Mouse (Mus musculus) left cerebral cortex, adult 18-20 months (tissue): ENCODE measurements at regions not wholly inside any gene's neighbourhood (a gene's known extent, or its start where the extent isn't known, plus 50 kb on each side); places are given as distances from the start of the nearest gene placed in this dataset.

Experiments
- DNase-seq, 2 experiments: peaks; one replicate each; pipeline ENCODE4 v3.0.0; 2021 to 2022; ENCODE audit warnings: low spot score in 2 of 2, mixed read lengths in 1 of 2

DNA sequence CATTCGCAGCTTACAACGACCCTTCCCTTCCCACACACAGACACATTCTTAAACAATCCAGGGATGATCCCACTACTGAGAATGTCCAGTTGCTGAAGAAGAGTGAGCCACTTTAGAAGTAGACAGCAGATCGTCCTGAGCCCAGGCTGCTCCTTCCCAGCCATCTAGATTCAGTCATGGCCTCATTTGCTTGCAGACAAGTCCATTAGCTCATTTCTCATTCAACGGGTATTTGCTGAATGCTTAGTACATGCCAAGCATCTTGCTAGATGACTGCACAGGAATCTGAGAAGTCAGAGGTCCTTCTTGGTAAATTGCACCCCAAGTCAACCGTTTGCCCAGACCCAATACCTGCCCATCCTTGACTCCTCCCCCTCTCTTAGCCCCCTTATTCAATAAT, 57.8 kb downstream of the Ier5 start:
- no peak for DNase-seq

DNA sequence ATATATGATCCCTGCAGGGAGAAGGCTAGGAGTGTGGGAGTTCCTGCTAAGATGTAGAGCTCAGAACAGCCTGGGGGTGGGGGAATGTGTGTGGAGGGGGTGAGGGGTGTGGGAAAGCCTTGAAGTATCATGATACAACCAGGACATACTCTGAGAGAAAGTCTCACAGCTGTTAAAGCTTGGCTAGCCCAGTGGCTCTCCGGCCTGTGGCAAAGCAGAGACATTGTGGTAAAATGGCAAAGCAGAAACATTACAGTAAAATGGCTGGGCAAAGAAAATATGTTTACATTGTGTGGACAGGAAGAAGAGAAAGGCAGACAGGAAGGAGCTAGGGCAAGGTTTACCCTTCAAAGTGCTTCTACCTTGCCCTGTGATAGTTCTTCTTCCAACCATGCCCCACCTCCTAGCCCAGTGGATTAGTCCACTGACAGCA, 58.5 kb downstream of the Ier5 start:
- no peak for DNase-seq

DNA sequence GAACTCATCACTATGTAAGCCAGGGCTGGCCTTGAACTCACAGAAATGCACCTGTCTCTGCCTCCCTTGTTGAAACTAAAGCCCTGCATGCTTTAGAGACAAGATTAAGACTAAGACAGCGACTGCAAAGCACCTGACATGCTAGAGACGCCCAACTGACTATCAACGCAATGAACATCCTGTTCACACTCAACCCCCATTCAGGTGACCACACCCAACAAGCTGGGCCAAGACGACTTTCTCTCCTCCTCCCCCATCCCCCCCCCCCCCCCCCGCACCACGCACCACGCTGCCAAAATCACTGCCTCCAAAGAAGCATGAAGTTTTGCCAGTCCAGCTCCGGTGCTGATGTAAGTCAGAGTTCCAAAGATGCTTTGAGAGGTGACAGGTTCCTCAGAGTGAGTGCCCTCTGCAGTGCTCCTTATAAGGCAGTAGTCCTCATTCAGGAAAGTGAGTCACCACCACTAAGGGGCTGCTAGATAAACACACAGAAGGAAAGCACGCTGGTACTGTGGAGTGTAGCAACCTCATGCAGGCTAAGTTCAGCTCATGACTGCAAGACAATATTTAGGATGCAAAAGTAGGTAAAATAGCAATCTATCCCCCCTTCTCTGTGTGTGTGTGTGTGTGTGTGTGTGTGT, 59.2 kb downstream of the Ier5 start:
- DNase-seq: no peak

DNA sequence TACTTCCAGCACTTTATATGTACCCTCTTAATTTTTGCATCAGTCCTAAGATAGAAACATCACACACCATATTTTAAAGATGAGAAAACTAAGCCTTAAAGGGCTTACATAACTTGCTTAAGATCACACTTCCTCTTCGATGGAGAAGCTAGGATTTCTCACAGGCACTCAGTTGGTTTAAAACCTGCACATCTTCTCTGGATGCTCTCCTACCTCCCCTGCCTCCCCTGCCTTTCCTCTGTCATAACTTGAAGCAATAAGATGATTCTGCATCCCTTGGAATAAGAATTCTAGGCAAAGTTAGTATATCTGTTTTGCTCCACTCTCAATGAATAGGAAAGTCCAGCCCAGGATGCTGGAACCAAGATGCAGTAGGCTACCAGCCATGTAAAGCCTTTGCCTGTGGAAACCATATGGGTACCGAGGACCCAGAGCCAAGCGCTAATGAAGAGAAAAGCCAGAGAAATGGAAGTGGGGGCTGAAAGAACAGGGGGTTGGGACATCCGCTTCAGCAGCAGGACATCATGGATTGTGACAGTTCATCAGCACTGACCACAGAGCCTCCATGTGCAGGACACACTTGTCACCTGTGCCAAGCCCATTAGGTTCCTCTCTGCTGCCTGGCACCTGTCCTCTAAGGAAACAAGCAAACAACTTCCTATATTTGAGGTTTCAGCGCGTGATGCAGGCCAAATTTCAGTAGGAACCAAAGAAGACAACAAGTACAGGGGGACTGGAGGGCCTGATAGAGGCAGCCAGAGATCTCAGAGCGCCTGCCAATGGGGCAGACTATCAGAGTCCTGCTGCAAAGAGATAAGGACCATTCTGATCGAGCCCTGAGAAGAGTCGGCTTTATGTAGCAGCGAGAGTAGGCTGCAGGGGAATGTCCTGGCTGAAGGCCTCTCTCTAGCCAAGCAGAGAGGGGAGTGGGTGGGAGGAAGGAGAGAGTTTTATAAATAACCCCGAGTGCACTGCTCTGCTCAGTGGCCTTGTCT, 60.5 kb downstream of the Ier5 start:
- no peak for DNase-seq

DNA sequence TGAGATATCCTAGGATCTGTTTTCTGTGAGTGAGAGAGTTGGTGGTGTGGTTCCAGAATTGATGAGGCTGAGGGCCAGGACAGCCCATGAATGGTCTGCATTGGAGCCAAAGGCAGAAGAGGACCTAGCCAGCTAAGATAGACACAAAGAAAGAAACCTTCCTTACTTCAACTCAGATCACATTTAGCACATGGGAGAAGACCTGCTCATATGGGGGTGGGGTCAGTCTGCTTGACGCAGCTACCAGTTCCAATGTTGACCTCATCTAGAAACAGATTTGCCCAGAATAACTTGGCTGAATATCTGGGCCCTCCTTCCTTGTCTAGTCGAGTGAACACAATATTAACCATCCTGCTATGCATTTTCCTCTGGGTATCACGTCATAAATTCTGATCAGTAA, 62.0 kb downstream of the Ier5 start:
- no peak for DNase-seq

DNA sequence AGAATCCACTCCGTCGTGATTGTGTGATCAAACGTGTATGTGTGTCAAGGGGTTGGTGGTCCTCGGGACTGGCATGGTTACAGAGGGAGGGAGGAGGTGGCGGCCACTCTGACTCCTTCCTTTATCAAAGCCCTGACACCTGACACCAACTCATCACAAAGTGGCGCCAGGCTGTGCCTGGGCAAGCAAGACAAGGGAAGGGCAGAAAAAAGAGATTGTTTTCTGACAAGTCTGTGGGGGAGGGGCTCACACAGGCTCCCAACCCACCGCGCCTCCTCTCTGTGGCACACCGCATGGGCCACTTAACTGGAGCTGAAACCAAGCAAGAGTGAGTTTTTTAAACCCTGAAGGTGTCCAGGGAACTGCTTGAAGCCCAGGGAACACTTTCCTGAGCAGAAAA, 68.5 kb downstream of the Ier5 start:
- no peak for DNase-seq

DNA sequence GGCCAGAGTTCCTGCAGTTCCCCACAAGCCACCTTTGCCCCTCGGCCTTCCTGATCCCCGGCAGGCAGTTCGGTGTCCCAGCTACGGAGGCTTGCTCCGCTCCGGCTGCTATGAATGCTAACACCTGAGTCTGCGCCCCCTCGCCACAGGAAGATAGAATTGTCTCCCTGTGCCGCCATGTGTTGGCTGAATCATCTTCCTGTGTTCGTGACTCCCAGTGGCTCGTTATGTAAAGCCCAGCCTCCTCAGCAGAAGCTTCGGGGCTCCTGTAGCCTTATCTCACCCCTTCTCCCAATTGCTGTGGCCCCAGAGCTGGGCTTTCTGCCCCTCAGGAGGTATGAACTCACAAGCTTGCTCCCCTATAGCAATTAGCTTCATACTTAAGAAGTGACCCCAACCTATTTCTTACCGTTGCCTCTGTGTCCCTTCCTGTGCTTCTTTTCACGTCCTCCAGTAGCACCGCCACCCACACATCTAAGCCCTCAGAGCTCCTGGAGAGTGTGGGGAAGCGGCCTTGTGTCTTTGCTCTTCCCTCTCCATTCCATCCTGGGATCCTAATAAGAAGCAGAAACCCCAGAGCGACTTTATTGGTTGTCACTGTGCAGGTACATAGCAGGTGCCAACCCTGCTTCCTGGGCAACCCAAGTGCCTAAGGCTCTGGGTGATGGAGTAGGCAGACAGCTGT, 70.1 kb downstream of the Ier5 start:
- peak; percentile 80 to 85 for DNase-seq

DNA sequence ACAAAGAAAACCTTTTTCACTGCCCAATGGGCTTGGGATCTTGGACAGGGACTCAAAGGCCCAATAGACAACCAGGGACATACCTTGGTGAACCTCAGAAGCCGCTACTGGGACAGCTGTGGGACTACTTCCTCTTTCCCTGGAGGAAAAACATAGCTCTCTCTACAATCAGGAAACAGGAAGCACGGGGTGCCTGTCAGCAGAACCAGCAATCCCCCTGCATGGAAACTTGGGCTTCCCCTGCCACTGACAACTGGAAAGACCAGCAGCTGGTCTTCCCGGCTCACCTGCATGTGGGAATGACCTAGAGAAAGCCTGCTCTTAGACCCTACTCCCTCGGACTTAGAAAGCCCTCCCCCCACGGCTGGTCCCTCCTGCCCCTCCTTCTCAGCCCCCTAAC, 70.7 kb downstream of the Ier5 start:
- DNase-seq: no peak

DNA sequence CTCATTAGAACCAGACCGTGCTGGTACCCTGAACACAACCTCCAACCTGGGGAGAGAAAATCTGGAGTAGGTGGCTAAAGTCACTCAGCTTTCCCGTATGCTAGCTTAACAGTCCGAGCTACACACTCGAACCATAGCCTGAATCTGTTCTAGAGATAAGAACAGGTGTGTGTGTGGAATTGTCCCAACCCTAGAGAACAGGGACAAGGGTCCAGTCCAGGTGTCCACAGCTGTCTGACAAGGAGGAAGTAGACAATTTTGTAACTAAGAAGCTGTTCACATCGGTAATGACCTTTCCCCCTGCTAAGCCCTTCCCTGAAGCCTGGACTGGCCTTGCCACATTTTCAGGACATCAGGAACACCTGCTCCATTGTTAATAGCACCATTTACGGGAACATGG, 71.3 kb downstream of the Ier5 start:
- DNase-seq: no peak

DNA sequence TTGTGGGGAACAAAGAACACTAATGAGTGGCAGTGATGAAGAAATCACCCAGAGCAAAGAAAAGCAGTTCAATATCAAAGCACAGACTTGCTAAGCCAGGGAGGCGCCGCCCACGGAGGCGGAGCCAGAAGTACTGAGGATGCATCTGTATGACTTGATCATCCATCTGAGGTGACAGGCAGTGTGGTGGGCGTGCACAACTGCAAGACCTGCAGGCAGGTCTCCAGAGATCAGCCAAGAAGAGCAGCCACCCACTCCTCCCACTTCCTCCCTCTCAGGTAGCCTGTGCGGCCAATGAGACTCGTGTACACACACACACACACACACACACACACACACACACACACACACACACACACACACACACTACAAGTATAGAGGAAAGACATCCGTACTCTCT, 71.9 kb downstream of the Ier5 start:
- DNase-seq: peak; percentile 54 to 77

DNA sequence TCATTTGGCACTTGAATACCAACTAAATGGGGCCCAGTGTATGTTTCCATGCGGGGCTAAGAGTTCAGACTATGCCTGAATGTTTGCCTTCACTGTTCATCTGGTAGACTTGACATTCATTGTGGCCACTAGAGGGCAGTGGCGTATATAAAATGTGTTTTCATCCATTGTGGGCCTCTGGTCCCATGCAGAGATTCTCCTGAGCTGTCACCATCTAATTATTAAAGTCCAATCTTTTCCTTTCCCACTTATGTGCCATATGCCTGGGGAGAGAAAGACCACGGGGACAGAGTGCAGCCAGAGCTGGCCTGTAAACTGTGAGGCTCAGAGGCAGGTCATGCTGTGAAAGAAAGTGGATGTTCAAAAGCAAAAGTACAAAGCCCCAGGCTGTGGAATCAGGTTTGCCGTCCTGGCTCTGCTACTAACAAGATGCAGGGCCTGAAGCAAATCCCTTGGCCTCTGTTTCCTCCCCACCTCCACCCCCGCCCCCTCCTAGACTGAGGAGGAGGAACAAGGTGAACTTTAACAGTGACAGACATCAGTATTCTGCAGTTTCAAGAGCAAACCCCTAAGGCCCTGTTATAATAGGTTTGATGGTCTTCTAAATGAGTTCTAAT, 73.5 kb downstream of the Ier5 start:
- peak; percentile 85 to 92 for DNase-seq

DNA sequence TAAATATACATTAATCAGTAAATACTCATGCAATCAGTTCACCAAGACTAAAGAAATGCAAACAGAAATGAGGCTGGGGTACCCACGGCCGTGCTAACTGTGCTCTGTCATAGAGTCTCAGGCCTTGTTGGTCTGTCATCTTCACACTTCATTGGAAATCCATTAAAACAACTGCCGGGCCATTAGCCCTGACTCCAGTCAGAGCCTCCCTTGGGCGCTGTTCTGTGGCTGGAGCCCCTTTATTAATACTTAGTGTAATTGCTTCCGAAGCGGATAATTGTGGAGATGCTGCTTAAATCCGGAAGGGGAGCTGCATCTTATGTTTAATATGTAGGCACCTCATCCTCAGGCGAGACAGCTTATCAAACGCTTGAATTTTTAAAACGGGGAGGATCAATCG, 76.1 kb downstream of the Ier5 start:
- no peak for DNase-seq

DNA sequence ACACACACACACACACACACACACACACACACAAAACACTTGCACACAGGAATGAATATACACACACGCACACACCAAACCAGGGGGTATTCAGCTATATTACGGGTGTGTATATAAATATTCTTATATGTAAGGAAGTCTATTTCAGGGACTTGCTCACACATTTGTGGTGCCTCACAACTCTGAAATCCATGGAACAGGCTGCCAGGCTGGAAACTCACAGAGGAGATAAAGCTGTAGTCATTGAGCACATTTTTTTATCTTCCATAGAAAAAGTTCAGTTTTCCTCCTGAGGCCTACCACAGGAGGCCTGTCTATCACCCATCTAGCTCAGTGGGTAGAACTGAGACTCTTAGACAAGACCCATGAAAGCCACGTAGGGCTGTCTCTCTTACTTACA, 83.8 kb downstream of the Ier5 start:
- no peak for DNase-seq

DNA sequence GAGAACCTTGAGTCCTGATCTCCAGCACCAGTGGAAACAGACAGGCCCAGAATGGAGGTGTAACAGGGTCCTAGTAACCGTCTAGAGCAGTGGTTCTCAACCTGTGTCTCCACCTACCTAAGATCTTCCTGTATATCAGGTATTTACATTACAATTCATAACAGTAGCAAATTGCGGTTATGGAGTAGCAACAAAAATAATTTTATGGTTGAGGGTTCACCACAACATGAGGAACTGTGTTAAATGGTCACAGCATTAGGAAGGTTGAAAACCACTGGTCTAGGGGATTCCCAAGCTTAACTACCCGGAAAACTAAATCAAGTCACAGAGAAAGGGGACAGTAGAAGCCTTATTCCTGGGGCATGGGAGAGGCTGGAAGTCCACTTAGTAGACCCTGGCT, 84.5 kb downstream of the Ier5 start:
- no peak for DNase-seq

DNA sequence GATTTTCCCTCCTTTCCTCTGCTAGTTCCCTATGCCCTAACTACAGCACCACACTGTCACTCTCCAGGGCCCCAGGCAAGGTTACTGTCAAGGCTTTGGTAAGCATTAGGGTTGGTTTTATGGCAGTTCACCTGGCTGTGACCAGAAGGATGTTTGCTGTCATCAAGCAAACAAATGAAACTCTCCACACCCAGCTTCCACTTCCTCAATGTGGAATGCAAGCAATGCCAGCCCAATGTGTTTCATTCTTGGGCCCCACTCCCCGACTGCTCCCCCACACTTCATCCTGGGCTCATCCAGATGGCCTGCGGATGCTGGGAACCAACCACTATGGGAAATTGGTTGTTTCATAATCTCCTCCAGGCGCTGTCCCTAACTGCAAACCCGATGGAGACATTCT, 85.7 kb downstream of the Ier5 start:
- peak; percentile 47 to 48 for DNase-seq

DNA sequence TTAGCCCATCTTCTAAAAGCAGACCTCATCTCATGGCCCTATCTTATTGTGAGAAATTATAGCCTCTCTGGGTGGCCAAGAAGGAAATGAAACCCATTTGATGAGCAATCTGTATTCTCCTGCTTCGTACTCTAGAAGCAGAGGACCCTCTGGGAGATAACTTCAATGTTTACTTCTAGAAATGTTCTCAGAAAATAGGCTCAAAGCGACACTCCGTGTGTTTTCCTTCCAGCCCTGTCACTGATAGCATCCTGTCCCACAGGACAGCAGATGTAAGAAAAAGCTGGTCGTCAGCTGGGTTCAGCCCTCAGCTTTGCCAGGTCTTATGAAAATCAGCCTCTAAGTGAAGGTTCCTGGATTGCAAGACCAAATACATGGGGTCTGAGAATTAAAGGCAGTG, 86.1 kb downstream of the Ier5 start:
- DNase-seq: no peak

DNA sequence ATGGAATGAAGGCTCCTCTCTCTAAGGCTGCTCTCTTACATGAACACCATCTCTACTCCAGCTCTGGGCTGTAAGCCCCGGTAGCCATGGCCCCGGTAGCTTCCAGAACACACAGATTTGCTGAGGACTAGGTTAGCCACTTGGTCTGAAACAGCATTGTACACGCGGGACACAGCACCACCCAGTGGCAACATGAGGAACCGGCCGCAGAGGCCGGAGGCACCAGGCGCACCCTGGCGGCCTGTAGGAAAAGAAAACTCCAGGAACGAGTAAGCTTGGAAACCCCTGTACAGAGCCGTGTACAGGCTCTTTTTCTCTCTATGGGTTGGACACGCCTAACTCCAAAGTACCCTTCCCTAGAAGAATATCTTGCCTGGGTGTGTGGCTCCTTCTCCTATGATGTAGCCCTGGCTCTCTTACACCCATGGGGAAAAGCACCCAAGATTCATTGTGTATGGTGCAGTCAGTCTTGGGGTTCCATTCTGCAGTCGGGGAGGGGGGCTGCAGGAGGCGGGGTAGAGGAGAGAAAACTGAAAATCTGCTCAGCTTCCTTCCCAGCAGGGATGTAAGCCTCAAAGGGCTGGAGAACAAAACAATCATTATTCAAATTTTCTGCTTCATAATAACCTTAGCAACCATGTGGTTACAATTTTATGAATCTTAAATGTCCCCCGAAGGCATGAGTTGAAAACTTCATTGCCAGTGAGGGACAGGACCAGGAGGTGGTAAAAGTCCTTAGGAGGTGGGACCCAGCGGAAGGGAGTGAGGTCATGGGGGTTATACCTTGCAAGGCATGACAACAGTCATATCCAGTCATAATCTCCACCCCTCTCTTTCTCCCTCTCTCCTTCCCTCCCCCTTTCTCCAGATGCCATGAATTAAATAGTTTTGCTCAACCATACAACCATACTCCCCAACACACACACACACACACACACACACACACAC, 92.6 kb downstream of the Ier5 start:
- peak; percentile 84 to 91 for DNase-seq

DNA sequence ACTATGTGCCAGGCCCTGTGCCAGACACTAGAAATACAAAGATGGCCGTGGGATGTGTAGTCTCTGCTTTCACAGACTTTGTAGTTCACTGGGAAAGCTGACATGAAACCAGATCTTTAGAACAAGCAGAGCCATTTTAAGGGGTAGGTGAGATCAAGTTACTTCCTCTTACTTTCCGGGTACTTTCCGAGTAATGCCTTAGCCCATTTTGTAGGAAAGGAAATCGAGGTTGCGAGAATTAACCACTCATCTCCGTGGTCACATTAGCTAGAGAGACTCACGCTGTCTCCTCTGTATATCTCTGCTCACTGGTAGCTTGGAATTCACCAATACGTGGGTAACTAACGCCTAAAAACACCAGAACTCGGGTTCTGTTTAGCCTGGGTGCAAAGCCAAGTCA, 93.3 kb downstream of the Ier5 start:
- DNase-seq: no peak

DNA sequence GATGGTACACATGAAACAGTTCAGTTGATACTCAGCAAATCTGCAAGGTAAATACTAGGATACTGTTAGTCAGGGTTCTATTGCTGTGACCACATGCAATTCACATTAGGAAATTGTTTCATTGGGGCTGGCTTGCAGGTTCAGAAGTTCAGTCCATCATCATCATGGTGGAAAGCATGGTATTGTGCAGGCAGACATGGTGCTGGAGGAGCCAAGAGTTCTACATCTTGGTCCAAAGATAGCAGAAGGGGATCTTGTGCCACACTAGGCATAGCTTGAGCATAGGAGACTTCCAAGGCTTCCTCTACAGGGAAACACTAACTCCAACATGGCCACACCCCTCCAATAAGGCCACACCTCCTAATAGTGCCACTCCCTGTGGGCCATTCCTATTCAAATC, 99.1 kb downstream of the Ier5 start:
- DNase-seq: no peak

DNA sequence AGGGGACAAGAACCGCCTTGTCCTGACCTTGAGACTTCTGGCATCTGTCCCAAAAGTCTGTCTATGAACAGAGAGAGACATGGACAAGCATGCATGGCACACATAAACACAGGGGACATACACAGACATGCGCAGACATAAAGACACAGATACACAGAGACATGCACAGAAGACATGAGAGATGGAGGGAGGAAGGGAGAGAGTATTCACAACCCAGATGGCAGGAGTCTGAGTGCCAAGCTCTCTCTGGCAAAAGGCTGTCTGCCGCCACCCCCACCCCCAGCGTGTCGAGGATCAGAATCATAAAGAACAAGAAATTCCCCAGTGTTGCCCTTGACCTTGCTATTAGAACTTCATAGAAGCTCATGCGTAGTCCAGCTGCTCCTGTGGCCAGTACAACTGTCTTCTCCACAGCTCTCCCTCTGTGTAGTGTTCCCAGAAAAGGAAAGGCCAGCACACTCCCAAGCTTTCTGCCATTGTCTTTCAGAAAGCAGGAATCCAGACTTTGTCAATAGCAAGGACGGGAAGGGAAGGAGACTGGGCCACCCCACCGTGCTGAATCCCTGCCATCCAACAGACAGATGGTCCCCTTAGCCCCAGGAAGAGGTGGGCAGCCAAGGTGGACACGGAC, 99.8 kb downstream of the Ier5 start:
- no peak for DNase-seq
